Mouse (Mus musculus) R1 (cell line): ENCODE data around the gene Cyp4f39.

Experiments
- DNase-seq: peaks from one replicate; pipeline ENCODE4 v3.0.0-alpha.2; 2018; ENCODE audit warnings: low read depth, low spot score

Cyp4f39 gene

DNA sequence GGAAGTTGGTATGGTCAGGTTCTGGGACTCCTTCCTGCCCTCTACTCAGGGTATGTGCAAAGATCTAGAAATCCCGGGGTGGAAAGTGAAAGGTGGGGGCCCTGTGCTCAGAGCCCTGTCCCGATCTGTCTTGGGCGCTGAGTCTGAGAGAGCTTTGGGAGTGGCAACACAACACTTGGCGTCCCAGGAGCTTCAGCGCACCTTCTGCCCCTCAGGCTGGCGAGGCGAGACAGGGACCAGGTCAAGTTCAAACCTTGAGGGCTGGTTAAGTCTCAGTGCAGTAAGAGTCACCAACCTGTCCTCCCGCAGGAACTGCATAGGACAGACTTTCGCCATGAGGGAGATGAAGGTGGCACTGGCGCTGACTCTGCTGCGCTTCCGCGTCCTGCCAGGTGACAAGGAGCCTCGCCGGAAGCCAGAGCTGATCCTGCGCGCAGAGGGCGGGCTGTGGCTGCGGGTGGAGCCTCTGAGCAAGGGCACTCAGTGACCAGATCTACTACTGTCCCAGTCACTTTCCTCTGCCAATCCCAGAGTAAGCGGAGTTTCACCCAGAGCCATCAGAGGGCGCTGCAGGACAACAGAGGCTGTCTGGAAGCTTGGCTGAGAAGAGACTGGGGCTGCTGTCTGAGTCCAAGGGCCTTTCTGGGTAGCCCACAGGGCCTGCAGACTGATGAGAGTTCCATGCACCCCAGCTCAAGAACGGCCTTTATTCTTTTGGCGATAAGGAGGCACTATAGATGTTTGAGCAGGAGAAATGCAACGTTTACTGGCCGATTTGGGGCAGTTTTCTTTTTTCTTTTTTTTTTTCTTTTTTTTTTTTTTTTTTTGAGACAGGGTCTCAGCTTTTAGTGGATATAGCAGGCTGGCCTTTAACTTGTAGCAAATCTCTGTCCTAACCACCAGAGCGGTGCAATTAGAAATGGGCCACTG lies 76.2 kb downstream of the Cyp4f39 start:
- DNase-seq, result peak; percentile 86

DNA sequence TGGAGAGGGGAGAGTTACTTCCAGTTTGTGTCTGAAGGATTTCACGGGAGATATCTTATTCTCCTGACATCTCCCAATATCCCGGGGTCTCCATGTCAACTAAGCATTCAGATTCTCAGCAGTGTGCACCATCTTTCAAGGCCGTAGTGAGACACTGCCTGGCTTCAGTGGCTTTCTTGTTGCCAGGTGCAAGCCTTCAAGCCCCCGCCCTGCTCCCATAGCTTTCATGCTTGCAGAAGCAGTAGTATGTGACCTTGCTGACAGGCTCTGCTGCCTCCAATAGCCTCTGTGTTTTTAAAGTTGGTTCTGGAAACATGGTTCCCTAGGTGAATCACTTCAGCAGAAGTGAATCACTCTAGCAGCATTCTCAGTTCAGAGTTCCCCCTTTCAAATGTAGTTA lies 79.8 kb downstream of the Cyp4f39 start:
- DNase-seq, result peak; percentile 21

DNA sequence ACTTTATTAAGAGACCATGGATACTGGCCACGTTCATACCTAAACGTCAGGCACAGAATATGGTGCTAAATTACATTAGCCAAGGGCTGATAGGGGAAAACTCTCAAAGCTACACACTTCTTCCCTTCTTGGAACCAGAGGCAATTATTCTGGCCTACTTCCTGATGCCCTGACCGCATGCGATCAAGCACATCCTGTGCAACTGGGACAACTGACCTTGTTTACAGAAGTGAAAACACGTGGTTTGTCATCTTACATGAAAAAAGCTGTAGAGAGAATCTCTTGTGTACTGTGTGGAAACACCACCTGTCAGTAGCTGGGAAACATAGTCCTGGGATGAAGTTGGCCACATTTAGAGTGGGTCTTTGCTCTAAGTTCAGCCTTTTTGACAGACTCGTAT lies 81.5 kb downstream of the Cyp4f39 start:
- DNase-seq, result no peak

DNA sequence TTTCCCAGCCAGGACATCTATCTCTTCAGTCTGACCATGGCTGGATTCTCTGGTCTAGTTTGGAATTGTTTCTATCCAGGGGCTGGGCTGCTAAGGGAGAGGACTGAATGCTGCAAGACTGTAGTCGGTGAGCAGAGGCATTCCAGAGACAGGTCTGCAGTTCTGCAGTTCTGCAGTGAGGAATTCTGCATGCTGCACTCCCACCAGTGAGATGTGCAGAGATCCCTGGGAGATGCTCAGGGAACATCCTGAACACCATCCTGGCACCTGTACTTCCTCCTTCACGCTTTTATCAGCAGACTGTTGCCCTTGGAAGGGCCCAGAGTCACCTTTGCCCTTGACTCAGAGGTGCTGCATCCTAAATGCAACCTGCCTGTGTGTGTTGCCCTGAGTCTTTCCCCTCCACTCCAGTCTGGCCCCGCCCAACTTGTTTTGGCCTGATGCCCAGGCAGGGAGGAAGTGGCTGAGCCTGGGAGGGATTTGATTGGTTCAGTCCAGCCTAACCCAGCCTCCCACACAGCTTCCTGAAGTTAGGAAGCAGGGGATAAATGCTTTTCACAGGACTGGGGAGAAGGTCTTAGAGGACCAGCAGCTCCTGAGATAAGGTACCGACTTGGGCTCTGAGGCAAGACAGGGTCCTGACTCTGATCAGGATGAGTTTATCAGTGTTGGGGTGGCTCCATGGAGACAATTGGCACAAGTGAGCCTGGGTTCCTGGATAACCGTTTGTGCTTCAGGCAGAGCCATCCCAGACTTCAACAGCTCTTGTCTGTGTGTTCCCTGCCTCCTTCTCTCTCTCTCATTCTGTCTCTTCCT lies 83.7 kb downstream of the Cyp4f39 start, which contains the start of gene Cyp4f16:
Gene Cyp4f16, plus strand, starts transcription at position 508 of the 816 bp plus-strand sequence.
- peak; percentile 92 for DNase-seq

DNA sequence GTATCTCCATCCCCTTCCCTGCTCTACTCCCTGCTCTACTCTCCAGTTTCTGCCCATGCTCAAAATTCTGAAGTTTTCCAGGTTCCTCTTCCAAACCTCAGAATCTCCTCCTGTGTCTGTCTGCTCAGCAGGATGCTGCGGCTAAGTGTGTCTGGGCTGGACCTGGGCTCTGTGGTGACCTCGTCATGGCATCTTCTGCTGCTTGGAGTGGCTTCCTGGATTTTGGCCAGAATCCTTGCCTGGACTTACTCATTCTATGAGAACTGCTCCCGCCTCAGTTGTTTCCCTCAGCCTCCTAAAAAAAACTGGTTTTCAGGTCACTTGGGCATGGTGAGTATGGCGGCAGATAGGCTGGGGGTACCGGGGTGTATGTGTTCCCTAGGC lies 84.3 kb downstream of the Cyp4f39 start:
- no peak for DNase-seq
